Mouse (Mus musculus): ENCODE results near the gene Hnrnpul1. TPM values are rescaled to one million over a fixed set of nuclear protein-coding genes. Genes with fewer than 3 reads are reported as not detected.
A peak's percentile ranks its signal among the peaks of the same experiment; 100 is the strongest.

Hnrnpul1 gene
- total RNA-seq, 1 experiment = 67.1 TPM

DNA sequence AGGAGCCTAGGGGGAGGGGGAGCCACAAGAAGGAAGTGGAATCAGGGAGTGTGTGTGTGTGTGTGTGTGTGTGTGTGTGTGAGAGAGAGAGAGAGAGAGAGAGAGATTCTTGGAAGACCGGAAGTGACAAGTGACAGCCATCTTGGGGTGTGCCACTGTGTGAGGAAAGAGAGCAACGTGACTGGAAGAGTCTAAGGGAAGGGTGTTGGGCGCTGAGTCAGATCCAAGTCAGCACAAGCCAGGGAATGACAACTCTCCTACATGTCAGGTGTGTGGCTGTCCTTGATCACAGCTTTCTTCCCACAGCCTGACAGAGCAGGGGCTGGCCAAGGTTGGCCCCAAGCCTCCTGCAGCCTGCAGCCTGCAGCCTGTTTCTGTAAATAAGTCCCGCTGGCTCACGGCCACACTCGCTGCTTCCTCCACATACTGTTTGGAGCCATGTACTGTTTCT is 48.7 kb downstream of the Hnrnpul1 start:
- DNase-seq (ENCODE audit: low read depth, low spot score) = no peak

DNA sequence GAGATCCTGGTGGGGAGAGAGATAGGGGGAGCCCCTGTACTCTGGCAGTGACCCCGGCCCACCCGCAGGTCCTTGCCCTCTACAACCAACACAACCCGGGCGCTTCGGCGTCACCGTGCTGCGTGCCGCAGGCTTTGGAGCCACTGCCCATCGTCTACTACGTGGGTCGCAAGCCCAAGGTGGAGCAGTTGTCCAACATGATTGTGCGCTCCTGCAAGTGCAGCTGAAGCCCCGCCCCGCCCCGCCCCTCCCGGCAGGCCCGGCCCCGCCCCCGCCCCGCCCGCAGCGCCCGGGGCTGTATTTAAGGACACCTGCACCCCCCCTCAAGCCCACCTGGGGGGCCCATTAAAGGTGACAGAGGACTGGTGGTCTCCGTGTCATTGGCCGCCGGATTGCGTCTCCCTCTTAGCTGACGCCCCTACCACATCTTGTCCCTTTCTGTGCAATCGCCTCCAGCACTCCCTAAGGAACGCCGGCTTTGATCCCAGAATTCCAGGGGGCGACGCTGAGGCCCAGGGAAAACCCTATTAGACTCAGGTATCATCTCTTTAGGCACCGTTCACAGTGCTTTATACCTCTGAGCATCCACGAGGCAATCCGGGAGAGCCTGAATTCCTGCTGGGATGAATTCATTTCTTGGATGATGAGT is 49.7 kb downstream of the Hnrnpul1 start:
- no peaks in the 10 kb centered on the region for H3K9me3 ChIP-seq (ENCODE audit: control insufficient read depth, insufficient read depth, low read depth, low read length)
- no peak for DNase-seq (ENCODE audit: low read depth, low spot score)
- H3K4me3 ChIP-seq (ENCODE audit: insufficient read depth in 1 of 2, low read depth in 1 of 2, low read length in 2 of 2, poor library complexity in 1 of 2, severe bottlenecking in 1 of 2) = peak overlapping the region; percentile 70 to 71
- no peak overlapping the region for H3K27ac ChIP-seq (ENCODE audit: insufficient read depth, low read depth, low read length, poor library complexity, severe bottlenecking)
- H3K9ac ChIP-seq (ENCODE audit: insufficient read depth, low read depth, low read length, poor library complexity, severe bottlenecking) = peak overlapping the region; percentile 50; the same call in 1 of the 2 replicates
- in situ Hi-C loops (cut with MboI; ENCODE audit: low sequenced_read_pairs in 2 of 2, unreplicated experiment in 2 of 2) = no loop called here
- TF ChIP-seq HCFC1 (IDR thresholded peaks at IDR 0.05; ENCODE audit: borderline replicate concordance, insufficient read depth, low read length) (0 out of 2 replicates have a peak, but pooled peaks have one; percentile 21), ZNF384 (IDR thresholded peaks at IDR 0.05; ENCODE audit: low read depth, low read length) (no peak)
- H3K36me3 ChIP-seq (ENCODE audit: control insufficient read depth, insufficient read depth, low read length, poor library complexity, severe bottlenecking) = no peaks in the 10 kb centered on the region
- H3K4me1 ChIP-seq (ENCODE audit: control insufficient read depth in 2 of 2, insufficient read depth in 2 of 2, low read length in 2 of 2, poor library complexity in 1 of 2) = peaks cover 0 to 15% of the 10 kb centered on the region in 2 experiments; a peak in 1 of 4 replicates

More for the DNA sequence above, 48.7 kb downstream of the Hnrnpul1 start:
- Histone ChIP-seq H3K27ac (ENCODE audit: insufficient read depth, low read depth, low read length, poor library complexity, severe bottlenecking) (no peak overlapping the region), H3K4me3 (ENCODE audit: insufficient read depth in 1 of 2, low read depth in 1 of 2, low read length in 2 of 2, poor library complexity in 1 of 2, severe bottlenecking in 1 of 2) (no peak overlapping the region), H3K9me3 (ENCODE audit: control insufficient read depth, insufficient read depth, low read depth, low read length) (no peaks in the 10 kb centered on the region), H3K9ac (ENCODE audit: insufficient read depth, low read depth, low read length, poor library complexity, severe bottlenecking) (no peak overlapping the region), H3K4me1 (ENCODE audit: control insufficient read depth in 2 of 2, insufficient read depth in 2 of 2, low read length in 2 of 2, poor library complexity in 1 of 2) (peaks cover 3 to 21% of the 10 kb centered on the region in 2 experiments; a peak in 1 of 4 replicates), H3K36me3 (ENCODE audit: control insufficient read depth, insufficient read depth, low read length, poor library complexity, severe bottlenecking) (no peaks in the 10 kb centered on the region)
- TF ChIP-seq CHD2 (IDR thresholded peaks at IDR 0.05; ENCODE audit: low read depth, low read length) (no peak), ZNF384 (IDR thresholded peaks at IDR 0.05; ENCODE audit: low read depth, low read length) (no peak), ZC3H11A (IDR thresholded peaks at IDR 0.05; ENCODE audit: borderline replicate concordance, low read depth, low read length) (no peak), HCFC1 (IDR thresholded peaks at IDR 0.05; ENCODE audit: borderline replicate concordance, insufficient read depth, low read length) (no peak), MAFK (IDR thresholded peaks at IDR 0.05; ENCODE audit: insufficient read depth, low read depth, low read length) (no peak)
- in situ Hi-C loops (cut with MboI; ENCODE audit: low sequenced_read_pairs in 2 of 2, unreplicated experiment in 2 of 2) = no loop called here

DNA sequence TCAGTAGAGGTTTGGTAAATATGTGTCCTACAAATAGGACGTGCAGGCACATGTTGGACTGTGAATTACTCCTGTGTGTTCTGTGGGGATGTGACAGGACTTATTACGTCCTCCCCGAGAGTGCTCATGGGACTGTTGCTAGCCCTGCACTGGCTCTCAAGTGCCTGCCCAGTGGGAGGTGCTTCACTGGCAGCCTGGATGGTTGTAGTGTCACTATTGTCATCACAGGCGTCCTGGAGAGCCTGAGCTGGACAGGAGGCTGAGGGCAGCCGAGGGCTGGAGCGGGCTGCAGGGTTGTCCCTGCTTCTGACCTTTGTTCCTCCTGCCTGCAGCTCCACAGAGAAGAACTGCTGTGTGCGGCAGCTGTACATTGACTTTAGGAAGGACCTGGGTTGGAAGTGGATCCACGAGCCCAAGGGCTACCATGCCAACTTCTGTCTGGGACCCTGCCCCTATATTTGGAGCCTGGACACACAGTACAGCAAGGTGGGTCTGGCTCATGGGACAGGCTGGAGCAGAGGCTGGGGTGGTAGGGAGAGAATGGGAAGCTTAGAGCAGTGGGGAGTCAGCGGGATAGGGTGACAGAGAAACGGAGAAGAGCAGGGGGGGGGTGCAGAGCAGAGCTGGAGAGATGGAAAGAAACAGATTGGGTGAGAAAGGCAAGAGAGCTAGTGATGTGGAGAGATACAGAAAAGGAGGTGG is 50.6 kb downstream of the Hnrnpul1 start:
- Histone ChIP-seq H3K27ac (ENCODE audit: insufficient read depth, low read depth, low read length, poor library complexity, severe bottlenecking) (no peak overlapping the region), H3K4me1 (ENCODE audit: control insufficient read depth in 2 of 2, insufficient read depth in 2 of 2, low read length in 2 of 2, poor library complexity in 1 of 2) (peaks cover 0 to 13% of the 10 kb centered on the region in 2 experiments; a peak in 1 of 4 replicates), H3K36me3 (ENCODE audit: control insufficient read depth, insufficient read depth, low read length, poor library complexity, severe bottlenecking) (no peaks in the 10 kb centered on the region), H3K9me3 (ENCODE audit: control insufficient read depth, insufficient read depth, low read depth, low read length) (no peaks in the 10 kb centered on the region), H3K4me3 (ENCODE audit: insufficient read depth in 1 of 2, low read depth in 1 of 2, low read length in 2 of 2, poor library complexity in 1 of 2, severe bottlenecking in 1 of 2) (no peak overlapping the region), H3K9ac (ENCODE audit: insufficient read depth, low read depth, low read length, poor library complexity, severe bottlenecking) (no peak overlapping the region)
- TF ChIP-seq ZC3H11A (IDR thresholded peaks at IDR 0.05; ENCODE audit: borderline replicate concordance, low read depth, low read length) = no peak
- no peak for DNase-seq (ENCODE audit: low read depth, low spot score)
- in situ Hi-C loops (cut with MboI; ENCODE audit: low sequenced_read_pairs in 2 of 2, unreplicated experiment in 2 of 2) = no loop called here

DNA sequence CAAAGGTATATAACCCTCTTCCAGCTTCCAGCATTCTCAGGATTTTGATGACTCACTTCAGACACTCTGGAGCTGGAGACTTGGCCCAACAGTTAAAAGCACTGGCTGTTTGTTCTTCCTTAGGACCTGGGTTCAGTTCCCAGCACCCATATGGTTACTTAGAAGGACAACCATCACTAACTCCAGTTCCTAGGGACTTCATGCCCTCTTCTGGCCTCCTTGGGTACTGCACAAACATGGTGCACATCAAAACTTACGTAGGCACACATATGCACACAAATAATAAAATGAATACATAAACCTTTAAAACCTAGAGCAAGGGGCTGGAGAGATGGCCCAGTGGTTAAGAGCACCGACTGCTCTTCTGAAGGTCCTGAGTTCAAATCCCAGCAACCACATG is 52.2 kb downstream of the Hnrnpul1 start:
- Histone ChIP-seq H3K4me1 (ENCODE audit: control insufficient read depth in 2 of 2, insufficient read depth in 2 of 2, low read length in 2 of 2, poor library complexity in 1 of 2) (peaks cover 0 to 5% of the 10 kb centered on the region in 2 experiments; a peak in 1 of 4 replicates), H3K27ac (ENCODE audit: insufficient read depth, low read depth, low read length, poor library complexity, severe bottlenecking) (no peak overlapping the region), H3K36me3 (ENCODE audit: control insufficient read depth, insufficient read depth, low read length, poor library complexity, severe bottlenecking) (no peaks in the 10 kb centered on the region), H3K9ac (ENCODE audit: insufficient read depth, low read depth, low read length, poor library complexity, severe bottlenecking) (no peak overlapping the region), H3K9me3 (ENCODE audit: control insufficient read depth, insufficient read depth, low read depth, low read length) (no peaks in the 10 kb centered on the region), H3K4me3 (ENCODE audit: insufficient read depth in 1 of 2, low read depth in 1 of 2, low read length in 2 of 2, poor library complexity in 1 of 2, severe bottlenecking in 1 of 2) (no peak overlapping the region)
- in situ Hi-C loops (cut with MboI; ENCODE audit: low sequenced_read_pairs in 2 of 2, unreplicated experiment in 2 of 2) = no loop called here
- DNase-seq (ENCODE audit: low read depth, low spot score) = no peak
- TF ChIP-seq CHD2 (IDR thresholded peaks at IDR 0.05; ENCODE audit: low read depth, low read length) (no peak), ZC3H11A (IDR thresholded peaks at IDR 0.05; ENCODE audit: borderline replicate concordance, low read depth, low read length) (no peak), ZNF384 (IDR thresholded peaks at IDR 0.05; ENCODE audit: low read depth, low read length) (no peak), HCFC1 (IDR thresholded peaks at IDR 0.05; ENCODE audit: borderline replicate concordance, insufficient read depth, low read length) (no peak), MAFK (IDR thresholded peaks at IDR 0.05; ENCODE audit: insufficient read depth, low read depth, low read length) (no peak)

Measured in ES-E14 (cell line).